Mouse (Mus musculus) ES-E14 (cell line): ENCODE results near the gene Kmt2d. TPM values are rescaled to one million over a fixed set of nuclear protein-coding genes. Genes with fewer than 3 reads are reported as not detected.

Experiments
- DNase-seq: peaks from one replicate; pipeline ENCODE4 v3.0.0-alpha.2; 2013; ENCODE audit warnings: low read depth, low spot score
- H3K27ac ChIP-seq: 2 replicates; pipeline ENCODE4 v1.5.1; 2012; ENCODE audit warnings: low read depth, mild to moderate bottlenecking, low read length, moderate library complexity, mixed read lengths; ENCODE audit not compliant: poor library complexity, insufficient read depth, severe bottlenecking
- H3K36me3 ChIP-seq: 2 replicates; pipeline ENCODE4 v1.6.1; 2012; ENCODE audit warnings: mild to moderate bottlenecking, low read length, moderate library complexity, mixed read lengths; ENCODE audit not compliant: control insufficient read depth, poor library complexity, insufficient read depth, severe bottlenecking
- H3K4me1 ChIP-seq, 2 experiments: fragments of 150-350 bp in 1 of 2; sonication (generic) in 1 of 2; 2 replicates each; pipeline ENCODE4 v1.6.1; 2012; ENCODE audit warnings: low read length in 2 of 2, mild to moderate bottlenecking in 1 of 2, mixed read lengths in 1 of 2; ENCODE audit not compliant: control insufficient read depth in 2 of 2, insufficient read depth in 2 of 2, poor library complexity in 1 of 2
- H3K4me3 ChIP-seq, 2 experiments: fragments of 150-350 bp in 1 of 2; sonication (generic) in 1 of 2; 2 replicates each; pipeline ENCODE4 v1.5.1; 2012; ENCODE audit warnings: low read length in 2 of 2, low read depth in 1 of 2, mild to moderate bottlenecking in 1 of 2, mixed read lengths in 1 of 2; ENCODE audit not compliant: insufficient read depth in 1 of 2, poor library complexity in 1 of 2, severe bottlenecking in 1 of 2
- H3K9ac ChIP-seq: 2 replicates; pipeline ENCODE4 v1.6.1; 2012; ENCODE audit warnings: low read depth, mild to moderate bottlenecking, low read length, mixed read lengths; ENCODE audit not compliant: poor library complexity, insufficient read depth, severe bottlenecking
- H3K9me3 ChIP-seq: fragments of 150-350 bp; sonication (generic); 2 replicates; pipeline ENCODE4 v1.6.1; 2012; ENCODE audit warnings: low read depth, mild to moderate bottlenecking, low read length; ENCODE audit not compliant: control insufficient read depth, insufficient read depth
- CHD2 ChIP-seq: IDR thresholded peaks from 2 replicates; pipeline ENCODE4 v1.6.1; 2014; ENCODE audit warnings: mild to moderate bottlenecking, low read depth, low read length, inconsistent platforms
- HCFC1 ChIP-seq: IDR thresholded peaks from 2 replicates; pipeline ENCODE4 v1.6.1; 2012; ENCODE audit warnings: low read length, inconsistent platforms, borderline replicate concordance; ENCODE audit not compliant: insufficient read depth
- MAFK ChIP-seq: IDR thresholded peaks from 2 replicates; pipeline ENCODE4 v1.6.1; 2014; ENCODE audit warnings: mild to moderate bottlenecking, low read depth, low read length, inconsistent platforms; ENCODE audit not compliant: insufficient read depth
- ZC3H11A ChIP-seq: IDR thresholded peaks from 2 replicates; pipeline ENCODE4 v1.6.1; 2012; ENCODE audit warnings: low read depth, mild to moderate bottlenecking, inconsistent platforms, low read length, borderline replicate concordance
- ZNF384 ChIP-seq: IDR thresholded peaks from 2 replicates; pipeline ENCODE4 v1.6.1; 2012; ENCODE audit warnings: low read depth, low read length, inconsistent platforms
- in situ Hi-C, 2 experiments: fragments of 600-800 bp; cut with MboI; formaldehyde crosslinking; loops; one replicate each; pipeline ENCODE4 v1.15.1; 2025; ENCODE audit warnings: low sequenced_read_pairs in 2 of 2, inconsistent platforms in 1 of 2; ENCODE audit not compliant: unreplicated experiment in 2 of 2
- total RNA-seq: library from RNA; depleted of rRNA; stranded (reverse); fragments of 300-350 nt; gene quantifications from 2 replicates; pipeline ENCODE4 v1.2.3, GENCODE M21; 2012

Gene Kmt2d
- total RNA-seq, 1 experiment, result 35.9 TPM

GRCm38 (mm10) chr15:98887526-98887925 lies 16.5 kb upstream of the Kmt2d start:
- no peaks in the 10 kb centered on the region for H3K36me3 ChIP-seq
- H3K27ac ChIP-seq, result no peak overlapping the region
- no peak for DNase-seq
- no peak overlapping the region for H3K9ac ChIP-seq
- H3K4me1 ChIP-seq, result peaks cover 2 to 3% of the 10 kb centered on the region in 2 experiments; a peak in 1 of 4 replicates
- H3K9me3 ChIP-seq, result no peaks in the 10 kb centered on the region
- H3K4me3 ChIP-seq, result no peak overlapping the region
- in situ Hi-C loops, result no loop called here
- TF ChIP-seq CHD2, result no peak
- no peak for TF ChIP-seq ZNF384
- no peak for TF ChIP-seq HCFC1
- no peak for TF ChIP-seq ZC3H11A
- TF ChIP-seq MAFK, result no peak

- no peaks in the 10 kb centered on the region for H3K9me3 ChIP-seq
- in situ Hi-C loops, result no loop called here
- peaks cover 0 to 3% of the 10 kb centered on the region in 2 experiments; a peak in 1 of 4 replicates for H3K4me1 ChIP-seq
- no peak overlapping the region for H3K4me3 ChIP-seq
- TF ChIP-seq MAFK (no peak), ZC3H11A (no peak), ZNF384 (no peak), CHD2 (no peak), HCFC1 (no peak)
- H3K36me3 ChIP-seq, result no peaks in the 10 kb centered on the region
- no peak overlapping the region for H3K27ac ChIP-seq
- H3K9ac ChIP-seq, result no peak overlapping the region
- no peak for DNase-seq
These were observed 15.8 kb upstream of the Kmt2d start for GRCm38 (mm10) chr15:98886667-98887387.

- no peaks in the 10 kb centered on the region; the same call in 1 of the 2 replicates for H3K36me3 ChIP-seq
- H3K9me3 ChIP-seq, result no peaks in the 10 kb centered on the region
- DNase-seq, result no peak
- no peak overlapping the region for H3K27ac ChIP-seq
- no peak overlapping the region for H3K4me3 ChIP-seq
- no peak for TF ChIP-seq CHD2
- TF ChIP-seq ZNF384, result no peak
- TF ChIP-seq MAFK, result no peak
- no peak for TF ChIP-seq ZC3H11A
- no peak for TF ChIP-seq HCFC1
- H3K9ac ChIP-seq, result no peak overlapping the region
- H3K4me1 ChIP-seq, result peaks cover 2 to 5% of the 10 kb centered on the region in 2 experiments; a peak in 3 of 4 replicates
- in situ Hi-C loops, result no loop called here
These were observed 13.1 kb upstream of the Kmt2d start for GRCm38 (mm10) chr15:98884106-98884505.

- Histone ChIP-seq H3K9ac (no peak overlapping the region), H3K9me3 (no peaks in the 10 kb centered on the region), H3K36me3 (peaks cover 4% of the 10 kb centered on the region; the same call in 1 of the 2 replicates), H3K4me1 (peaks cover 2 to 5% of the 10 kb centered on the region in 2 experiments; a peak in 3 of 4 replicates), H3K27ac (no peak overlapping the region), H3K4me3 (no peak overlapping the region)
- in situ Hi-C loops, result no loop called here
- DNase-seq, result no peak
- TF ChIP-seq ZC3H11A, result no peak
- TF ChIP-seq ZNF384, result no peak
- no peak for TF ChIP-seq HCFC1
- no peak for TF ChIP-seq CHD2
- TF ChIP-seq MAFK, result no peak
These were observed 12.7 kb upstream of the Kmt2d start for GRCm38 (mm10) chr15:98883661-98884060.
